Mouse (Mus musculus) ES-Bruce4 (cell line): ENCODE results near the gene Fyttd1.

ENCODE experiments used
- CTCF ChIP-seq: IDR thresholded peaks from one replicate; pipeline ENCODE4 v1.8.1; 2011; ENCODE audit warnings: low read depth, low read length
- EP300 ChIP-seq: IDR thresholded peaks from 2 replicates; pipeline ENCODE4 v1.6.1; 2011; ENCODE audit warnings: low read depth, low read length; ENCODE audit not compliant: insufficient read depth

GRCm38 (mm10) chr16:32948656-32949055 lies 71.4 kb downstream of the Fyttd1 start:
- TF ChIP-seq CTCF = no peak
- TF ChIP-seq EP300 = no peak
